Mouse (Mus musculus) ovary, postnatal 14 days (tissue): ENCODE results near the gene Nek9.

ENCODE experiments used
- DNase-seq: peaks from one replicate; pipeline ENCODE4 v3.0.0; 2022; ENCODE audit warnings: low spot score

The Nek9 gene

DNA sequence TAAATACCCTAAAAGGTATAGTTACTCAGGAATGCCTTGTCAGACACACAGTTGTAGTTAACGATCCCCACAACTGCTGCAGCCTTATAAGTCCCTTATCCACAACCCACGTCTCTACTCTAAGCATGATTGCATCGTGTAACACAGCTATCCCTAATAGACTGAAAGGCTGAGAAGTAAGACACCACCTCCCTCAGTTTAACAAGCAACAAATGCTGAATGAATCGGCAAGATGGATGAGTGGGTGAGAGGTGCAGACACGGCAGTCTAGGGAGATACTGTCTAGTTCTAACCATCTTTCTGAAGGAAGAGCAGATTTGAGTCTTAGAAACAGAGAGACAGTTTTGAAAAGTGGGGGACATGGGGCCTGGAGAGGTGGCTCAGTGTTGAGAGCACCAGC, 76.0 kb downstream of the Nek9 start:
- DNase-seq = no peak

DNA sequence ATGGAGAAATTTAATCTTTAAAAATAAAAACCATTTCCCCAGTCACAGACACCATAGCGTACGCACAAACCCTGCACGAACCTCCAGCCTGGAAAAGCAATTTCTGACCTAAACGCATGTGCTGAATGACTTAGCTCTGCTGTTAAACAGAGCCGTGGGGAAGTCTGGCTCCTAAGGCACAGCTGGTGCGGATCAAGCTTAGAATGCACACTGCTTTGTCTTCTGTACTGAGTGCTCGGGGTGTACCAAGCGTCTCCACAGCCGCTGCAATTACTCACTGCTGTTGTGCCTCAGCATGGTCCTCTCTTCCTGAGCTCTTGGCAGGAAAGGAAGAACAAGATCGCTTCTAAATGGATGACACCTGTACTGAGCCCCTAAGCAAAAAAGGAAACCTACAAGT, 76.7 kb downstream of the Nek9 start:
- no peak for DNase-seq

DNA sequence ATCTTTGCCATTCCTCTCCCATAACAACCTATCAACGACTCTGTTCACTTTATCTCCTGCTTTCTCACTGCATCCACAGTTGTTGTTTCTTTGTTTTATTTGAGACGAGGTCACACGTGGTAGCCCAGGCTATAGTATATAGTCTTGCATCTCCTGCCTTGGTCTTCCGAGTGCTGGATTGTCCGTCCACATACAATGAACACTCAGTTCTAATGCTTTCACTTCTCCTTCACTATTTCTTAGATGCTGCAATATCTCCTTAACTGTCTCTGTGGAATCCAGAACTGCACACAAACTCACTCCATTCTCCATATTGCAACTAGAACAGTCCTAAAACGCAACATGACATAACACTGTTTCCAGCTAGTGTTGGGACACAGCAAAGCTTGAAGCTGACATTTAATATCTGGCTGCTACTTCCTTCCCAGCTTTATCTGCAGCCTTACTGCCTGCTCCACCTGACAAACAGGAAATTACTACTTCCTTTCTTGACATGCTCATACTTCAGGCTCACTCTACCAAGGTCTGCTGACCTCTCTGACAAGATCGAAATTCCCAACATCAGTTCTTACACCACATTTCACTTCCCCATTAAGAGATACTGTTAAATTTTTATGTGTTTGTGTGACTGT, 82.0 kb downstream of the Nek9 start:
- DNase-seq = no peak

DNA sequence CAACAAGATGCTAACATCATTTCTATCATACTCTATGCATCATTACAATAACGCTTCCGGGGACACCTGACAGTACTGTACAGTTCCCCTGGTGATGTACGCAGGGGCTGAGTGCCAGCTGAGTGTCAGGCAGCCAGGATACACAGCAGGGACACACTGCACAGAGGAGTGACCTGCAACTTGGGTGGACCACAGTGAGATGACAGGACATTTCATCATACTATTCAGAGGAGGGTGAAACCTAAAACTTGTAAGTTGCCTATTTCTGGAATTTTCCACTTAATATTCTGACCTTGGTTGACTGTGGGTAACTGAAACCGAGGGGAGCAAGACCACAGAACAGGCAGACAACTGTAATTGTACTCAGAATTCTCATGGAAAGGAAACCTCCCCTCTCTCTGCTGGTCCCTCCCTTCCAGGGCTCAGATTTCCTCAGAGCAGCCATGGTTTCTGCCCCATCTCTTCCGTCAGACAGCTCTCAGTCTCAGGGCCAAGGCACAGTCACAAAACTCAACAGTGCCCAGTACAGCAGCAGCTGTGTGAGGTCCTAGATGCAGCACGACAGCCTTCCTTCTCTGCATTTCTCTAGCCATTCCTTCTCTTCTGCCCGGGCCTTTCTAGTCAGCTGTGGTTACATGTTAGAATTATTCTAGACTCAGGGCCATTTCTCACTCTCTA, 82.9 kb downstream of the Nek9 start:
- no peak for DNase-seq

DNA sequence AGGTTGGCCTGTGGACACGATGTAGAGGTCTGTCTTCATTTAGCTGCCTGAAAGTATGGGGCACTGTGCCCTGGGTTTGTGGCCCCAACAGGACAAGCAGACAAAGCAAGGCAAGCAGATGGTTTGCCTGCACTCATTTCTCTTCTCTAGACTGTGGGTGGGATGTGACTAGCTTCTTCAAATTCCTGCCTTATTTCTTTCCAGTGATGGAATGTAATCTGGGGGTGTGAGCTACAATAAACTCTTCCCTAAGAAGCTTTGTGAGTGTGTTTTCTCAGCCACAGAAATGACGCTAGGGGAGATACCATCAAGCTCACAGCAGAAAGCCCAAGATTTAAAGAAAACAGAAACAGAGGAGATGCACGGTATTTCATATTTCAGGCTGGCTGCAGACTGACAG, 87.1 kb downstream of the Nek9 start:
- DNase-seq = no peak
